Mouse (Mus musculus) megakaryocyte, embryonic 14.5 days (primary cell): ENCODE data around the gene Mapkap1. TPM values are rescaled to one million over a fixed set of nuclear protein-coding genes. Genes with fewer than 3 reads are reported as not detected.

Experiments
- H3K27me3 ChIP-seq: replicated peaks from 2 replicates; pipeline ENCODE3; 2012; ENCODE audit warnings: inconsistent platforms
- H3K36me3 ChIP-seq: replicated peaks from 2 replicates; pipeline ENCODE3; 2012; ENCODE audit warnings: low read length, inconsistent platforms, mixed read lengths
- H3K4me1 ChIP-seq: 2 replicates; pipeline ENCODE4 v1.6.1; 2012; ENCODE audit warnings: inconsistent platforms
- H3K4me3 ChIP-seq: replicated peaks from 2 replicates; pipeline ENCODE3; 2012; ENCODE audit warnings: moderate library complexity, mild to moderate bottlenecking, inconsistent platforms
- H3K9me3 ChIP-seq: 2 replicates; pipeline ENCODE4 v1.6.1; 2012; ENCODE audit warnings: inconsistent platforms
- FLI1 ChIP-seq: IDR thresholded peaks from 2 replicates; pipeline ENCODE4 v1.6.1; 2012; ENCODE audit warnings: low read length, inconsistent platforms, mixed read lengths
- GATA1 ChIP-seq: IDR thresholded peaks from 3 replicates; pipeline ENCODE4 v1.6.1; 2012; ENCODE audit warnings: mixed read lengths, low read length, inconsistent platforms, borderline replicate concordance
- polyA plus RNA-seq: library from polyadenylated mRNA; stranded (reverse); fragments of >175 nt; gene quantifications from 2 replicates; pipeline ENCODE4 v1.2.3, GENCODE M21; 2012; ENCODE audit warnings: low replicate concordance; ENCODE audit not compliant: insufficient read depth

The Mapkap1 gene
- polyA plus RNA-seq, 1 experiment, result 72.5 TPM

GRCm38 (mm10) chr2:34544646-34545395, 138.2 kb downstream of the Mapkap1 start:
- peaks cover 25% of the 10 kb centered on the region for H3K36me3 ChIP-seq

GRCm38 (mm10) chr2:34546176-34546677, 139.7 kb downstream of the Mapkap1 start:
- peaks cover 29% of the 10 kb centered on the region for H3K36me3 ChIP-seq
- H3K4me1 ChIP-seq, result peaks cover 37% of the 10 kb centered on the region
- H3K27me3 ChIP-seq, result no peaks in the 10 kb centered on the region
- no peaks in the 10 kb centered on the region for H3K9me3 ChIP-seq
- no peak overlapping the region for H3K4me3 ChIP-seq
- no peak for TF ChIP-seq GATA1
- TF ChIP-seq FLI1, result no peak

More at GRCm38 (mm10) chr2:34544646-34545395, 138.2 kb downstream of the Mapkap1 start:
- no peaks in the 10 kb centered on the region for H3K27me3 ChIP-seq
- H3K4me3 ChIP-seq, result no peak overlapping the region
- H3K9me3 ChIP-seq, result no peaks in the 10 kb centered on the region
- H3K4me1 ChIP-seq, result peaks cover 38% of the 10 kb centered on the region
- no peak for TF ChIP-seq FLI1

GRCm38 (mm10) chr2:34547516-34547915, 140.9 kb downstream of the Mapkap1 start:
- no peaks in the 10 kb centered on the region for H3K27me3 ChIP-seq
- peaks cover 36% of the 10 kb centered on the region for H3K36me3 ChIP-seq
- TF ChIP-seq GATA1, result no peak
- no peak for TF ChIP-seq FLI1
- H3K9me3 ChIP-seq, result no peaks in the 10 kb centered on the region
- peaks cover 33% of the 10 kb centered on the region for H3K4me1 ChIP-seq
- H3K4me3 ChIP-seq, result no peak overlapping the region

GRCm38 (mm10) chr2:34548961-34549360, 142.4 kb downstream of the Mapkap1 start:
- TF ChIP-seq FLI1 (no peak), GATA1 (no peak)
- H3K27me3 ChIP-seq, result no peaks in the 10 kb centered on the region
- peaks cover 33% of the 10 kb centered on the region for H3K4me1 ChIP-seq
- no peaks in the 10 kb centered on the region for H3K9me3 ChIP-seq
- H3K36me3 ChIP-seq, result peaks cover 38% of the 10 kb centered on the region
- H3K4me3 ChIP-seq, result no peak overlapping the region

GRCm38 (mm10) chr2:34549469-34549868, 142.9 kb downstream of the Mapkap1 start:
- Histone ChIP-seq H3K4me3 (no peak overlapping the region), H3K36me3 (peaks cover 38% of the 10 kb centered on the region), H3K9me3 (no peaks in the 10 kb centered on the region), H3K27me3 (no peaks in the 10 kb centered on the region), H3K4me1 (peaks cover 33% of the 10 kb centered on the region)
- TF ChIP-seq FLI1 (no peak), GATA1 (no peak)

GRCm38 (mm10) chr2:34552772-34553171, 146.2 kb downstream of the Mapkap1 start:
- H3K4me1 ChIP-seq, result peaks cover 14% of the 10 kb centered on the region
- no peaks in the 10 kb centered on the region for H3K9me3 ChIP-seq
- no peak overlapping the region for H3K4me3 ChIP-seq
- H3K27me3 ChIP-seq, result no peaks in the 10 kb centered on the region
- H3K36me3 ChIP-seq, result peaks cover 38% of the 10 kb centered on the region
- TF ChIP-seq GATA1, result no peak
- no peak for TF ChIP-seq FLI1

GRCm38 (mm10) chr2:34553580-34554231, 147.1 kb downstream of the Mapkap1 start:
- Histone ChIP-seq H3K9me3 (no peaks in the 10 kb centered on the region), H3K4me1 (peaks cover 14% of the 10 kb centered on the region), H3K27me3 (no peaks in the 10 kb centered on the region), H3K36me3 (peaks cover 38% of the 10 kb centered on the region), H3K4me3 (no peak overlapping the region)
- TF ChIP-seq FLI1 (no peak), GATA1 (no peak)

- H3K27me3 ChIP-seq, result no peaks in the 10 kb centered on the region
- TF ChIP-seq GATA1, result no peak
- TF ChIP-seq FLI1, result no peak
- no peaks in the 10 kb centered on the region for H3K9me3 ChIP-seq
- peaks cover 11% of the 10 kb centered on the region for H3K36me3 ChIP-seq
- peaks cover 32% of the 10 kb centered on the region for H3K4me1 ChIP-seq
- no peak overlapping the region for H3K4me3 ChIP-seq
Measured at GRCm38 (mm10) chr2:34560146-34560545, 153.6 kb downstream of the Mapkap1 start.

GRCm38 (mm10) chr2:34563089-34563694, 156.6 kb downstream of the Mapkap1 start:
- H3K27me3 ChIP-seq, result no peaks in the 10 kb centered on the region
- no peaks in the 10 kb centered on the region for H3K9me3 ChIP-seq
- no peak for TF ChIP-seq GATA1
- no peak for TF ChIP-seq FLI1
- H3K4me1 ChIP-seq, result peaks cover 32% of the 10 kb centered on the region
- H3K36me3 ChIP-seq, result peaks cover 11% of the 10 kb centered on the region
- H3K4me3 ChIP-seq, result no peak overlapping the region

- H3K27me3 ChIP-seq, result no peaks in the 10 kb centered on the region
- H3K36me3 ChIP-seq, result peaks cover 15% of the 10 kb centered on the region
- no peak overlapping the region for H3K4me3 ChIP-seq
- TF ChIP-seq FLI1 (no peak), GATA1 (no peak)
- peaks cover 32% of the 10 kb centered on the region for H3K4me1 ChIP-seq
- no peaks in the 10 kb centered on the region for H3K9me3 ChIP-seq
Measured at GRCm38 (mm10) chr2:34563865-34564264, 157.3 kb downstream of the Mapkap1 start.

GRCm38 (mm10) chr2:34566146-34566545, 159.6 kb downstream of the Mapkap1 start:
- Histone ChIP-seq H3K27me3 (no peaks in the 10 kb centered on the region), H3K36me3 (peaks cover 29% of the 10 kb centered on the region), H3K4me1 (peaks cover 21% of the 10 kb centered on the region), H3K4me3 (no peak overlapping the region), H3K9me3 (no peaks in the 10 kb centered on the region)
- TF ChIP-seq FLI1, result no peak
- no peak for TF ChIP-seq GATA1
